Mouse (Mus musculus): ENCODE results near the gene Slc25a33. TPM values are rescaled to one million over a fixed set of nuclear protein-coding genes. Genes with fewer than 3 reads are reported as not detected.

The Slc25a33 gene
- polyA plus RNA-seq (2012; rRNA removed), result 7.5 and 9.7 TPM in 2 replicates

DNA sequence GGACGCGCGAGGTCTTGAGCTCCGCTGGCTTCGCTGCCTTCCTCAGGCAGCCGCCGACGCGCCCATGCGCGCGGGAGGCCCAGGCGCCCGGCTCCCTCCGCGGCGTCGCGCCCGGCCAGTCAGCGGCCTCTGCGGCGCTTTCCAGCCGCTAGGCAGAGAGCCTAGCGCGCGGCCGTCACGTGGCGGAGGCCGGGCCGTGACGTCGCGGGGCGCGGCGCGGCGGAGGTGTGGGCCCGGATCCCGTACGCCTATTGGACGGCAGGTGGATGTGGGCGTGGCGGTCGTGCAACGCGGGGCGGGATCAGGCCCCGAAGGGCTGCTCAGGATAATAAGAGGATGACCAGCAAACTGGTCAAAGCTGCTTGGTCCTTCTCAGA, at the start of gene Slc25a33:
Slc25a33 (minus strand) TSS at position 184 of the 377 bp plus-strand sequence.

DNA sequence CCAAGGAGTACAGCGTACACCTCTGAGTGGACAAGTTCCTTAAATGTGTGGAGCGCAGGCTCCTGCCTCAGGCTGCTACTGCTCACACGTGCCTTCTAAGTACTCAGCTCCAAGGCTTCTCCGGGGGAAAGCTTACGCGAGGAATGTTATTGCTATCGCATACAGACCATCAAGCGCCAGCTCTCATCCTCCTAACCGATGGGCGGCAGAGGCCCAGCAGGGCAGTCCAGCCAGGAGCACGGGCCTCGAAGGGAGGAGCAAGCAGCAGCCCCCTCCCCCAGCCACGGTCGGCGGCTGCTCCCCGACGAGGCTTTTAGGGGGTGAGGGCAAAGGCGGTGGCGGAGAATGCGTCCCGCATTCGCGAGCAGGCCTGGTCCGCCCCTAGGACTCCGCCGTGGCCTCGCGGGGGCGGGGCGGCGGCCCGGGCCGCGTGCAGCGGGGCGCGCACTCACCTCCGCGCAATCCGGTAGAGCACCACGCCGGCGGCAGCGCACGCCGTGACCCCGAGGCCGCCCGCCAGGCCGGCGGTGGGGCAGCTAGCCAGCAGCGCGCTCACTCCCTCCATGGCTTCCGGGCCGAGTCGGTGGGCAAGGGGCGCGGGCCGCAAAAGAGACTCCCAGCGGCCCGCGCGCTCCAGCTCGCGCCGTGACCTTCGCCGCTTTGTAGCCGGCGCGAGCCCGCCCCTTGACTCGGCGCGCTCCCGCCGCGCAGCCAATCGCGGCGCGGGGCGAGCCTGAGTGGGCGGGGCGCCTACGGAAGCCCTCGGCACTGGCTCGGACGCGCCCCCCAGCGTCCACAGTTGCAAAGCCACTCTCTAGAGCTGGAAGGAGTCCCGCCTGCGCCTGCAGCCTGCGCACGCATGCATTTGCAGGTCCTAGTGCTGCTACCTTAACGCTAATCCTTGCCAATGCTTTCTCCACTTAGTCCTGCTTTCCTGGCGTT, 36.4 kb downstream of the Slc25a33 start, which contains the start of gene Tmem201:
Tmem201 (minus strand) TSS at position 662 of the 942 bp plus-strand sequence.

DNA sequence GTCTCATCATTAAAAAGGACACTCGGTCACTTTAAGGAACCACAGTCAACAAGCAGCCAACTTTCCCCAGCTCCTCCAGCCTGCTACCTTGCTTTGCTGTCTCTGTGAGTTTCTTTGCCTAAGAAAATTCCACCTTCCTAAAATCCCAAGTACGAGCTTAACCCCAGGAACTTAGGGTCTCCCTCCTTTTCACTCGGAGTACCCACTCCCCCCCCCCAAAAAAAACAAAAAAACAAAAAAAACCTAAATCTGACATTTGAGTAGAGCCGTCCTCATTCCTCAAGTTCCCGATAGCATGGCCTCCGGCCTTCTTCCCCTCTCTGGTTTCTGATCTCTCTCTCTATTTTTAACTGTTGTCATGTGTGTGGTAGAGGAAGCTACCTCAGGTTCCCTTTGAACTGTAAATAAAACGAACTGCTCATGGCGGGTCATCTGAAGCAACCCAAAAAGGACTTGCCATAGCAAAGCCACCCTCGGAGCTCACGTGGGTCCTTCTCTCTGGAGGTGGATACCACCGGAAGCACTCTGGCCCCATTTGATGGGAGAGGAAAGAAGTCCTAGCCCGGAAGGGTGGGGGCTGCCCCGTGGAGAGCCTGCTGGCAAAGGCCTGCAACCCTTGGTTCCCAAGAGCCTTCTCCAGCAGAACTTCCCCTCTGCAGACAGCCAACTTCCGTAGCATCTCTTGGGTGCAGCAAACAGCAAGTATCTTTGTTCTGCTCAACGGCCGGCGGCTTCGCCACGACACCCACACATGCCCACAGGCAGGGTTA, 71.7 kb downstream of the Slc25a33 start, which contains the start of gene Pik3cd:
Pik3cd (minus strand) TSS at position 362 of the 770 bp plus-strand sequence.

Other genes with a start within 250 kb of the Slc25a33 start
- 48.2 and 62.5 TPM in 2 replicates for gene Clstn1, start 187.8 kb downstream of the Slc25a33 start, polyA plus RNA-seq (2012; rRNA removed)
- 8.3 TPM in 2 replicates for gene Pik3cd, start 71.7 kb downstream of the Slc25a33 start, polyA plus RNA-seq (2012; rRNA removed)
- gene Tmem201, start 36.2 kb downstream of the Slc25a33 start, polyA plus RNA-seq (2012; rRNA removed), result 46.6 and 58.3 TPM in 2 replicates
- 7.3 and 14.2 TPM in 2 replicates for gene Spsb1, start 180.8 kb upstream of the Slc25a33 start, polyA plus RNA-seq (2012; rRNA removed)
- 3.5 and 7.0 TPM in 2 replicates for gene H6pd, start 234.7 kb upstream of the Slc25a33 start, polyA plus RNA-seq (2012; rRNA removed)